Mouse (Mus musculus) heart, adult 2 months (tissue): ENCODE measurements at regions not wholly inside any gene's neighbourhood (a gene's known extent, or its start where the extent isn't known, plus 50 kb on each side); places are given as distances from the start of the nearest gene placed in this dataset.

Experiments
- CTCF ChIP-seq: fragments of 200-600 bp; IDR thresholded peaks from 2 replicates; pipeline ENCODE4 v1.8.1; 2022; ENCODE audit warnings: antibody characterized with exemption, mild to moderate bottlenecking, moderate library complexity
- EP300 ChIP-seq: fragments of 200-500 bp; IDR thresholded peaks from 2 replicates; pipeline ENCODE4 v1.6.1; 2011; ENCODE audit warnings: low read depth, low read length, control low read depth; ENCODE audit not compliant: insufficient read depth

DNA sequence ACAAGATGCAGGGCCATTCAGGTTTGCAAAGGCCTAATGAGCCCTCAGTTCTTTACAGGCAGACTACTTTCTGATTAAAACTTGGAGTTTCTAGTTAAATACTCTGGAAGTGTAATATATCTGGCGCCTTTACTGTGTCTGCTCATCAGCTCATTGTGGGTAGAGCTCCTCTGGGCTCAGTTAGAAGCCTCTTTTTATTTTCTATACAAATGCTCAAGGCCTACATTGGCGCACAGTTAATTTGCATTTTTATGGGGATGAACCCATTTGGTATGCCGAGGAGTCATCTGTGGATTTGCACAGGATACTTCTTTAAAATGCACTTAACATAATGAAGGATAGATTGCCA is 573.5 kb downstream of the Rps29 start:
- TF ChIP-seq CTCF (no peak), EP300 (no peak)
